Mouse (Mus musculus): Measurements from ENCODE around the gene Tgfb1. TPM values are rescaled to one million over a fixed set of nuclear protein-coding genes. Genes with fewer than 3 reads are reported as not detected.
A peak's percentile ranks its signal among the peaks of the same experiment; 100 is the strongest.

Gene Tgfb1
- total RNA-seq, 2 experiments from 2014 or later, result 26.0 to 169 TPM

- 0 out of 2 replicates have a peak, but pooled peaks have one; percentile 16 for ATAC-seq (replicated peaks; ENCODE audit: low FRiP score, low TSS enrichment, poor library complexity, severe bottlenecking)
These were observed 12.5 kb upstream of the Tgfb1 start for GRCm38 (mm10) chr7:25674297-25674696.

DNA sequence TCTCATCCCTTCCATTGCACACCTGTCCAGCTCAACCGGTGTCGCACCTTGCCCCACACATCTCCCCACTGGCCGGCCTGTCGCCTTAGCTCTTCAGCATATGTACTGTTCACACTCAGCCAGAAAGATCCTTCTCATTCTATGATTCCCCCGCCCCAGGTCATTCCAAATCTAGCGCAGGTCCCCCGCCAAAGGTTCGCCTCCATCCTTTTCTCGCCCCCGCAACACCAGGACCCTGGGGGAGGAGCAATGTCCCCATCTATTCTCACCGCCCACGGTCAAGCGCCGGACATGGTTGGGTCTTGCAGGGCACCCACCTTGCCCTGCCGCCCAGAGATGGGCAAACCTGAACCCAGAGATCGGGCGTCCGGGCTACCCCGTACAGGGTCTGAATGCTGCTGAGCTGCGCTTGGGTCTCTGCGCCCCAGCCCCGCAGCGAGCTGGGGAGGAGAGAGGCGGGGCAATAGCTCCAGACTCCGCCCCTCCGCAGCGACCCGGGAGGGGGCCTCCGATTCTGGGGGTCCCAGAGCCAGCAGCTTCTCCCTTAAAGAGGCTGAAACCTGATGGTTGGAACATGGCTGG, 12.0 kb upstream of the Tgfb1 start, which contains the start of gene Tmem91:
TSS of gene Tmem91 (minus strand) at position 448 of the 582 bp plus-strand sequence.
- peak; percentile 46; the same call in 1 of the 2 replicates for ATAC-seq (replicated peaks; ENCODE audit: low FRiP score, low TSS enrichment, poor library complexity, severe bottlenecking)

DNA sequence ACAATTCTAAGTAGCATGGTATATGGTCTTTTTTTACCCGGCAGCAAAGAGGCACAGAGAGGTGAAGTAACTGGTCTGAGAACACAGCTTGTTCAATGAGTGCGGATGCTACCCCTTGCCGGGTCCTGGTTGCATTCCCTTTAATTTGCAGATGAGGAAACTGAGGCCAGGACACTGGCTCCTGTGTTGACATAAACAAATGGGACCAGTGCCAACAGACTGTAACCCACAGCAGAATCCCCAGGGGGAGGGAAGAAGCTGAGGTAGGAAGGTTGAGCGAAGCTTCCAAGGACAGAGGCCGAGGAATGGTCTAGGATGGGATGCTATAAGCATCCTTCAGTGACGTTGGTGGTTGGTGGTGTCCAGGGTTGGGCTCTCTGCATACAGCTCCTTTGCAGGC, 11.4 kb upstream of the Tgfb1 start:
- ATAC-seq (replicated peaks; ENCODE audit: low FRiP score, low TSS enrichment, poor library complexity, severe bottlenecking), result no peak

- no peak for ATAC-seq (replicated peaks; ENCODE audit: low FRiP score, low TSS enrichment, poor library complexity, severe bottlenecking)
These were observed 10.6 kb upstream of the Tgfb1 start for GRCm38 (mm10) chr7:25676085-25676781.

DNA sequence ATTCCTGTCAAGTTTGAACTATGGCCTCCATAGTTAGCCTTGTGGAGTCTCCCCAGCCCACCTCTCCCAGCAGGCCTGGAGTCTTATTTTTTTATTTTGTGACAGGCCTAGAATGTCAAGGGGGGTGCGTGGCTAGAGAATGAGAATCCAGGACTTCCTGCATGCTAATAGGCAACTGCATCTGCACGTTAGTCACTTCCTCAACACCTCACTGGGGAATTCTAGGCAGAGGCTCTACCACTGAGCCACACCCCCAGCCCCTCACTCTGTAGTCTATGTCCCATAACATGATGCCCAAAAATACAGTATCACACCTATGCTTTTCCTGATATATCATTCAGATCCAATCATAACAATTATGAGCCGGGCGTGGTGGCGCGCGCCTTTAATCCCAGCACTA, 9.8 kb upstream of the Tgfb1 start:
- no peak for ATAC-seq (replicated peaks; ENCODE audit: low FRiP score, low TSS enrichment, poor library complexity, severe bottlenecking)

DNA sequence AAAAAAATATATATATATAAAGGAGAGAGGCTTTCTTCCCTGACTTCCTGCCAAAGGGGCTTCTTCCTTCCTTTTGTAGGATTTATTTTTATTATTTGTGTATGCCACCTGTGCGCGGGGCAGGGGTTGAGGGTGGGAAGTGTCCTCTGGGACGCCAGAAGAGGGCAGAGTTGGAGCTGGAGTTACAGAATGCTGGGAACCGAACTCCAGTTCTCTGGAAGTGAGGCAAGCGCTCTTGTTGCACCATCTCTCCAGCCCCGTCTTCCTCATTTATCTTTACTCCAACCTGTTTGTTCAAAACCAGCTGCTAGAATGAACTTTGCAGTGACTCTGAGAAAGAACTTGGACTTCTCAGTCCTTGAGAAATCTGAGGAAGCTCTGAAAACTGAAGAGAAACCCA, 6.8 kb upstream of the Tgfb1 start:
- no peak for ATAC-seq (replicated peaks; ENCODE audit: low FRiP score, low TSS enrichment, poor library complexity, severe bottlenecking)

- ATAC-seq (replicated peaks; ENCODE audit: low FRiP score, low TSS enrichment, poor library complexity, severe bottlenecking), result peak; percentile 86
These were observed 6.1 kb upstream of the Tgfb1 start, which contains the start of gene B9d2 for GRCm38 (mm10) chr7:25680514-25681258. Gene B9d2 (plus strand): TSS chr7:25680780.

DNA sequence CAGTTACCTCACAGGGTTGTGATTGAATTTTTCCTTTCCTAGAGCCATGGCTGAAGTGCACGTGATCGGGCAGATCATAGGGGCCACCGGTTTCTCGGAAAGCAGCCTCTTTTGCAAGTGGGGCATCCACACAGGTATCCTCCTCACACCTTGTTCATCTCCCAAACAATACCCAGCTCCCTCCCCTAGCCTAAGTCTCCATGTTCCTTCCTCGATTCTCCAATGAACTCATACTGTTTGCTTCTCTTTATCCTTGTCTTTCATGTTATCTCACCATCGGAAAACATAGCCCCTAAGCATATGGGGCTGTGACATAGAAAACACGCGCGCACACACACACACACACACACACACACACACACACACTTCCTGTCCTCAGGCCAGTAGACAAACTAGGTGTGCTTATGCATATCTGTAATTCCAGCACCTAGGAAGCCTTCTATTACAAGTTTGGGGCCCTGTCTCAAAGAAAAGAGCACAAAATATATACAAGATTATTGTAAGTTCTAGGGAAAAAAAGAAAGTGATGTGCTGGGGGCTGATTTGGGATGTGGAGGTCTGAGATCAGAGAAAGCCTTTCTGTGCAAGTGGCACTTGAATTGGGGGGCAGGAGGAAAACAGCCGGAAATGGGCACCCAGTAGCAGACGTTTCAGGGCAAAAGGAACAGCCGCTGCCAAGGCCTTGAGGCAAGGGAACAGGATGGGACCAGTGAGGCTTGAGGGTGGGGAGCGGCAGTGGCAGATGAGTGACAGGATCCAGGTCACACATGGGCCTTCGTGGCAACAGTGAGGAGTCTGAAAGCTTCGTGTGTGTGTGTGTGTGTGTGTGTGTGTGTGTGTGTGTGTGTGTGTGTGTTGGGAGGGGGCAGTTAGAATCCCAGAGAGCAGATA, 5.2 kb upstream of the Tgfb1 start:
- no peak for ATAC-seq (replicated peaks; ENCODE audit: low FRiP score, low TSS enrichment, poor library complexity, severe bottlenecking)

DNA sequence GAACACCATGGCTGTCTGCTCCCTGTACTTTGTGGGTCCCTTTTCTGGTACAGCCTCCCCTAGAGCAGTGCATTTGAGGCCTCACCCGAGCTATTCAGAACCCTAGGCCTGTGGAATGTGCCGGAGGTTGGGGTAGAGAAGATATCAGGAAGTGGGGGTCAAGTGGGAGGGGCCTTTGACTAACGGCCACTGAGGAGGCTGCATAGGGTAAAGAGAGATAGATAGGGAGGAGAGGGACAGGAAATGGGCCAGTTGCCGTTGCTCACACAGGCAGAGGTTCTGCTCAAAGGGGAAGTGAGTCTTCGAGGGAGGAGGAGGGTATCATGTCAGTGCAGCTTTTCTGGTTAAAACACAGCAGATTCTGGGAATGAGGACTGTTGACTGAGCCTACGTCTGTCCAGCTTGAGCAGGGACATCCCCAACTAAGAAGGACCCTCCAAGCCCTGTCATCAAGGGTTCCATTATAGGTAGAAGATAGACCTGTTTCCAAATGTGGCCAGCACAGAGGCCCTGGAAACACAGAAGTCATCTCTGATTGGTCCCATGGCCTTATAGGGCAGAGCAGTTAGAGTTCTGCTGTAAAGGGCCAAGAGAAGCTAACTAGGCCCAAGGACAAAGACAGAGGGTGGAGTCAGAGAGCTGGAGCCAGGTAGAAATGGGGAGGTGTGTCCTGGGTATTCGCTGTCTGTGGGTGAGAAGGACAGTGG, 3.2 kb upstream of the Tgfb1 start:
- ATAC-seq (replicated peaks; ENCODE audit: low FRiP score, low TSS enrichment, poor library complexity, severe bottlenecking), result peak; percentile 21

DNA sequence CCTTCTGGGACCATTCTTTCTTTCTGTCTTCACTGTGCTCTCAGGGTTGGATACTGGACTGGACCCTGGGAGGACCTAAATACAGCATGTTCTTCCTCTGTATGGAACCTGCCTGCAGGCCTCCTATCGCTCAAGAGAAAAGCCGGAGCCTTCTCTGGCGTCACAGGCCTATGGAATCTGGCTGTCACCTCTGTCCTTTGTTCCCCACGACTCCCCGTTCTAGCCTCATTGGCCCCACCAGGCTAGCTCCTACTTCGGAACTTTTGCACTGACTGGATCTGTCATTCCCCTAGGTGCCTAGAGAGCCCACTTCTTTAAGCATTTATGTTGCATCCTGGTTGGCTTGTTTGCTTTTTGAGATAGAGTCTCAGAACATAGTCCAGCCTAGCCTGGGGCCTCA, 2.1 kb upstream of the Tgfb1 start:
- ATAC-seq (replicated peaks; ENCODE audit: low FRiP score, low TSS enrichment, poor library complexity, severe bottlenecking), result no peak

DNA sequence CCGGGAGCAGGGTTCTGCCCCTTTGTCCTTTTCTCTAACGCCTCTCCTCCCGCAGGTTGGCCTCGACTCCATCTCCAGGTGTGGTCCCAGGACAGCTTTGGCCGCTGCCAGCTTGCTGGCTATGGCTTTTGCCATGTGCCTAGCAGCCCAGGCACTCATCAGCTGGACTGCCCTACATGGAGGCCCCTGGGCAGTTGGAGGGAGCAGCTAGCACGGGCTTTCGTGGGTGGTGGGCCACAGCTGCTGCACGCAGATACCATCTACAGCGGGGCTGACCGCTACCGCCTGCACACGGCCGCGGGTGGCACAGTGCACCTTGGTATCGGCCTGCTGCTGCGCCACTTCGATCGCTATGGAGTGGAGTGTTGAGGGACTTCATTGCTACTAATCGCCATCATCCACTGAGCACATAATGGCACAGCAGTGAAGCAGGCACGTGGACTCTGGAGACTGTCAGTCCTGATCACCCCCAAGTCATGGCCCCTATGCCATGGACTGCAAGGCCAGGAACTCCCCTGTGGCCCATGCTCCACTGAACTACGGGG, 804 bp upstream of the Tgfb1 start:
- ATAC-seq (replicated peaks; ENCODE audit: low FRiP score, low TSS enrichment, poor library complexity, severe bottlenecking), result no peak

DNA sequence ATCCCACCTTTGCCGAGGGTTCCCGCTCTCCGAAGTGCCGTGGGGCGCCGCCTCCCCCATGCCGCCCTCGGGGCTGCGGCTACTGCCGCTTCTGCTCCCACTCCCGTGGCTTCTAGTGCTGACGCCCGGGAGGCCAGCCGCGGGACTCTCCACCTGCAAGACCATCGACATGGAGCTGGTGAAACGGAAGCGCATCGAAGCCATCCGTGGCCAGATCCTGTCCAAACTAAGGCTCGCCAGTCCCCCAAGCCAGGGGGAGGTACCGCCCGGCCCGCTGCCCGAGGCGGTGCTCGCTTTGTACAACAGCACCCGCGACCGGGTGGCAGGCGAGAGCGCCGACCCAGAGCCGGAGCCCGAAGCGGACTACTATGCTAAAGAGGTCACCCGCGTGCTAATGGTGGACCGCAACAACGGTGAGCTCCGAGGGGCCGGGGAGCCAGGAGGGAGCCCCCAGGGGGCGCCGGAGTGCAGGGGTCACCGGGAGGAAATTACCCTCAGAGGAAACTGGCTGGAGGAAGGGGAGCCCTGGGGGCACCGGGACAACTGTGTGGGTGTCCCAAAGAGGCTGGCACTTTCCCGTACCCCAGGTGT, 1.1 kb downstream of the Tgfb1 start:
- no peak for ATAC-seq (replicated peaks; ENCODE audit: low FRiP score, low TSS enrichment, poor library complexity, severe bottlenecking)

GRCm38 (mm10) chr7:25688810-25689586, 2.2 kb downstream of the Tgfb1 start:
- ATAC-seq (replicated peaks; ENCODE audit: low FRiP score, low TSS enrichment, poor library complexity, severe bottlenecking), result peak; percentile 71

DNA sequence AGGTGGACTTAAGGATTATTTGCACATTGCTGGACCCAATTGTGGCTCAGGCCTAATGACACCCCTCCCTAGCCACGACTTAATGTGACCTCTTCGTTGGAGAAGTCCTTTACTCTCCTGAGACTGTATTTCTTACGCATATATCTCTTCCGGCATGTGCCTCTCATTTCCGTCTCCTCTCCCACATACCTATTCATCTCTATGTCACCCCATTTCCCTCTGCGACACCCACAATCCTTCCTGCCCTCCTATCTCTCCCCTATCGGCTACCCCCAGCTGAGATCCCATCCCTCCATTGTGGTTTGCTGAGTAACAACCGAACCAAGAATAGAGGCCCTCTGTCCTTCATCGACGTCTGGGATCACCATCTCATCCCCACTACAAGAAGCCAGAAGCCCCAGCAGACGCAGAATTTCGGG, 2.8 kb downstream of the Tgfb1 start:
- peak; percentile 34 for ATAC-seq (replicated peaks; ENCODE audit: low FRiP score, low TSS enrichment, poor library complexity, severe bottlenecking)

GRCm38 (mm10) chr7:25690051-25690450, 3.2 kb downstream of the Tgfb1 start:
- ATAC-seq (replicated peaks; ENCODE audit: low FRiP score, low TSS enrichment, poor library complexity, severe bottlenecking), result no peak

DNA sequence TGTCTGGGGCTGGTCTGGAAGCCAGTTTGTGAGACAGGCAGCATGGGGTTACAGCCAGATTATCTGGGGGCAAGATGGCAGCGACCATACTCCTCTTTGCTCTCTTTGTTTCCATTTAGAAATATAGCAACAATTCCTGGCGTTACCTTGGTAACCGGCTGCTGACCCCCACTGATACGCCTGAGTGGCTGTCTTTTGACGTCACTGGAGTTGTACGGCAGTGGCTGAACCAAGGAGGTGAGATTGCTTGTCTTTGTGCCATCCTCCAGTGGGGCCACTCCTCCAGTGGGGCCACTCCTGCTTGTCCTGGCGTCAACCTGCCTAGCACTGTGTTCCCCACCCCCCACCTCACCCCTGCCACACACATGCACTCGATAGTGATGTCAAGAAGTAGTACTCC, 7.3 kb downstream of the Tgfb1 start:
- ATAC-seq (replicated peaks; ENCODE audit: low FRiP score, low TSS enrichment, poor library complexity, severe bottlenecking), result no peak

- ATAC-seq (replicated peaks; ENCODE audit: low FRiP score, low TSS enrichment, poor library complexity, severe bottlenecking), result no peak
These were observed 13.0 kb downstream of the Tgfb1 start for GRCm38 (mm10) chr7:25699851-25700250.

GRCm38 (mm10) chr7:25700732-25701131, 13.9 kb downstream of the Tgfb1 start:
- ATAC-seq (replicated peaks; ENCODE audit: low FRiP score, low TSS enrichment, poor library complexity, severe bottlenecking), result no peak
